Mouse (Mus musculus): Measurements from ENCODE around the gene Mindy2. TPM values are rescaled to one million over a fixed set of nuclear protein-coding genes. Genes with fewer than 3 reads are reported as not detected.

Mindy2 gene
- polyA plus RNA-seq, 3 experiments from 2014 or later, result 9.4 to 17.6 (median 13.6) TPM

DNA sequence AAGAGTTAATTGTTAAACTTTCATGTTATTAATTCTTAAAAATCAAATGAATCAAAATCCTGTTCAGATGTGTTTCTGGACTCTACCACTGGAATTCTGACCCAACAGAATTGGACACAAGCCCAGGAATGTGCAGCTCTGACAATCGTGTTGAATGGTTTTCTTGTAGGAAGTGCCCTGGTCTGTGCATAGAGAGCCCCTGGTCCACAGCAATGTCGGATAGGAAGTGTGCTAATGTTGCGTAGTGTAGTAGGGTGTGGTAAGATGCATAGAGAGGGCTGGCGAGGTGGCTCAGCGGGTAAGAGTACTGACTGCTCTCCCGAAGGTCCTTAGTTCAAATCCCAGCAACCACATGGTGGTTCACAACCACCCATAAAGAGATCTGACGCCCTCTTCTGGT, 9.8 kb upstream of the Mindy2 start:
- no peak for ATAC-seq

DNA sequence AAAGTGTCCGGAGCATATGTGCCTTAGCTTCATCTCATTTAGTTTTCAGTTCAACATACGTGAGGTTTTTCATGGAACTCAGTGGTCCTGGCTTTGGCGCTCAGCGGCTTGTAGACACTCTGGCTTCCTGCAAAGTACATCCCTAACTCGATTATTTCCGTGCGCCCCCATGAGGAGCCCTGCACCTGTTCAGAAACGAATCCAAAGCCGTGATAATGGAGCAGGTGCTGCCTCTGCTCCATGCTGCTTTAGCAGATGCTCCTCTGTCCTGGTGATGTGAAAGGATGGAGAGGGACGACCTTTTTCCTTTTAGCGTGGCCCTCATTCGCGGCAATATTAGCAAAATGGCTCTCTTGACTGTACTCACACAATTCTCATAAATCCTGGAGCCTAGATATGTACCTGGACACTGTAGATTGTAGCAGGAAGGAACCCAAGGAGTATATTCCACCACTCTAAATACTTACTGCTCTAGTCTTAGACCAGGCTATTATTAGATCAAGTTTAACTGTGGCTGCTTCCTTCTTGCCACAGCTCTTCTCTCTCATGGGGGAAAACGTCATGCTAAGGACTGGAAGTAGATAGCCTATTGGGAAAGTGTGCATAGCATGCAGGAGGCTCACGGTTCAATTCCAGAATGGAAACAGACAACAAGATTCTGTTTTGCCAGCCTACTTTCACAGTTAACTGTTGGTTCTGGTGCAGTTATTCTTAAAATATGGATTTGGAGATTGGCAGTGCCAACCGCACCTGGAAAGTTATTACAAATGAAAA, 8.6 kb upstream of the Mindy2 start:
- no peak for ATAC-seq

DNA sequence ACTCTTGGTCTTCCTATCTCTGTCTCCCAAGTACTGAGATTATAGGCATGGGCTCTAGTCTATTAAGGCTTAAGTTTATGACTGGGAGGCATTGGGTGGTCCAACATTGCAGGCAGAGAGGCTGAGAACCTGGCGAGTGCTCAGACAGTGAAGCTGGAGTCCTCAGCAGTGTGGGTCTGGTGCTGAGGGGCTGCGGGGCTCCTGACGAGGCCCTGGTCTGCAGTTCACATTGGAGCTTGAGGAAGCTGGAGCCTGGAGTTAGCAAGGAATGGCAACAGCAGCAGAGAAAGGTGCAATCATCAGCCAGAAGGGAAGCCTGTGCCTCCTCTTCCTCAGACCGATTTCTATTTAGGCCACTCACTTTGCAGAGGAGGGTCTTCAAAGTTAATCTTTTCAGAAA, 7.9 kb upstream of the Mindy2 start:
- ATAC-seq, result no peak

DNA sequence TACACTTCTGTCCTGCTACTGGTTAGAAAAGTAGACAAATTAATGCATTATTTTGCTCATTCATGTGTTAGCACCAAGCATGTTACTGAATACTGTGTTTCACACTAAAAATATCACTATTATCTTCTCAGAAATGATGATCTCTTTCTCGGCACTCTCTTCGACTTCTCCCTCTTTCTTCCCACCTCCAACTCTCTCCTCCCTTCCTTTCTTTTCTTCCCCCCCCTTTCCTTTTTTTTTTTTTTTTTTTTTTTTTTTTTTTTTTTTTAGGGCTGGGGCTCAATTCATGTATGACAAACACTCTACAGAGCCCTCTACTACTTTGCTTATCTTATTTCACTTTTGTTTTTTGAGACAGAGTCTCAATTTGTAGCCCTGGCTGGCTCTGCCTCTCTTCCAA, 1.3 kb upstream of the Mindy2 start:
- ATAC-seq, result no peak

DNA sequence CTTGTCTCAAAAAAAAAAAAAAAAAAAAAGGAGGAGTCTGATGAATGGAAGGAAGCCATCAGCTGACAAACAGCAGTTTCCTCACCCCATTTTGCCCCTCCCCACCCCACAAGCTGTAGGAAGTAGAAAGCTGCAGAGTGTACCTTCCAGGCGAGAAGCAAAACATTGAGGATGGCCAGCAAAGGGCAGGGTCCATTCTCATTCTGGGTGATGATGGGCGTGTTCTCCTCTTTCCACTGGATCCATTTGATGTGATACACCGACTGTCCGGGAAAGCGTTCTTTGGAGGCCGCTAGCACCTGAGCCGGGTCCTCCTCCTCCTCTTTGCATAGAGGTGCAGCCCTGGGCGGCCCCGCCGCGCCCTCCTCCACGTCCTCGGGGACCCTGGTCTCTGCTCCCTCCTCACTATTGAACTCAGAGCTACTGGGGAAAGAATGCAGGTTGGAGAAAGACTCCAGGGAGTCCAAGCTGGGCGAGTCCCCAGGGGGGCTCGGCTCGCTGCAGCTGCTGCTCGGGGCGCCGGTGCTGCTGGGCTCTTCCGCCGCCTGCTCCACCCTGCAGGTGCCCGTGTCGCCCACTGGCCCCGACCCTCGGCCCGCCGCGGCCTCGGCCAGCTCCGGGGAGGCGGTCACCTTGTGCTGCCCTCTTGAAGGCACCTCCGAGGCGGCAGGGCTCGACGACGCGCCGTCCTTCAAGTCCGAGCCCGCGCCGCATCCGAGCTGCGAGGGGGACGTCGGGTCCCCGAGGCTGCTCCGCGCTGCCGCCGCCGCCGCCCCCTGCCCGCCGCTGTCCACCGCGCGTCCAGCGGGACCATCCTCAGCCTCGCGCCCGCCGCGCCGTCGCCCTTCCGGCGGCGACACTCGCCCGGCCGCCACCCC, 605 bp downstream of the Mindy2 start, which contains the start of gene Gm10642:
Gm10642 (plus strand) TSS at position 122 of the 878 bp plus-strand sequence.
- ATAC-seq, result peak; percentile 50

DNA sequence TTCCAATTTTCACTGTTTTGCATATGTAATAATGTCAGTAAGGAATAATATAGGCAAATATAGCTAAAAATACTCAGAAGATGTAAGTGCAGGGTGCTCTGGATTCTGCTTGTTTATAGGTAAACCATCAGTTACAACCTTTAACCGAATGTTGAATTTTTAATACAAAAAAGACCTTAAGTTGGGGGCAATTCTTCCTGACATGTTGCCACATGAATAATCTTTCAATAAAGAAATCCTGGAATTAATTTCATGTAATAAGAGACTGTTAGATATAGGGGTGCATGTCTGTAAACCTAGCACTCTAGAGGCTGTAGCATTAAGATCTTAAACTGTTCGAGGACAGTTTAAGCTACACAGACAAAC, 1.2 kb downstream of the Mindy2 start:
- no peak for ATAC-seq

DNA sequence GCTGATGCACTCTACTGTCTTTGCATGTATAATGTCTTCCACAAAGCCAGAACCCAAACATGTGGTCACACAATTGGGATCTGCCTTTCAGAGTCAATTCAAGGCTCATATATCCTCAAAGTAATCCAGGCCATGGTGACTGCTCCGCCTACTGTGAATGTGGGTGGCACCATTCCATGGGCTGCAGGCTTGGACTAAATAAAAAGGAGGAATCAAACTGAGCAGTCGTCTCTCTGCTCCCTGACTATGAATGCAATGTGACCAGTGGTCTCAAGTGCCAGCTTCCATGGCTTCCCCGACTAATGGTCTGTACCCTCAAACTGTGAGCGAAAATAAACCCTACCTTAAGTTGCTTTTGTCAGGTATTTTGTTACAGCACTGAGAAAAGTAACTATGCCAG, 2.5 kb downstream of the Mindy2 start:
- no peak for ATAC-seq

DNA sequence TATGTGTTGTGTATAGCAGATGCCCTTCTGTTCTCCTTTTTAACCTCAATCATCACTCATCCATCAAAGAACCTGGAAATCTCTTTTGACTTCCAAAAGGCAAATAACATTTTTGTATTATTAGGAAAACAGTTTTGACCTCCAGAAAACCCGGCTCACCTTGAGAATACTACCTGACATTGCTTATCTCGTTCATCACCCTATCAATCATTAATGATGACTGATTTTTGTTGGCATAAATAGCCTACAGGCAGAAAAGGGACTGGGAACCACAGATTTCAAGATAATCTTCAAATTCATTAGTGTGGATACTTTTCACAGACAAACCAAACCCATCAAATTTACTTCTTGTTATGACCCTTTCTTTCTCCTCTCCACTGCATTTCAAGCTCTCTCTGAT, 3.1 kb downstream of the Mindy2 start:
- ATAC-seq, result no peak

DNA sequence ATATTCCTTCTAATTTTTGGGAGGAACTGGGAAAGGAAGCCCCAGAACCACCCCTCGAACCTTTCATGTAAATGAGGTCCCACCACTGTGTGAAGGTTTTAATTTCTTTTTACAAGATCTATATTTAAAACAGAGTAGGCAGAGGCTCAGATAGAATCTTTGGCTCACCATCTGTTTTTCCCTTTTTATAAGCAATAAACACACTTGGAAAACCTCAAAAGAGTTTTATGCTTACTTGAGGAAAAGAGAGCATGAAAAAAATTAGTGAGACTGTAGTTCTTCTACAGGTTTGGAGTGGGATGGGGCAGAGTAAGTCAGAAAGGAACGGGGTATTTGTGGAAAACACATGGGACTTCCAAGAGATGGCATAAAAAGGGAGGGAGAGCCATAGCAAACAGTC, 4.8 kb downstream of the Mindy2 start:
- no peak for ATAC-seq

DNA sequence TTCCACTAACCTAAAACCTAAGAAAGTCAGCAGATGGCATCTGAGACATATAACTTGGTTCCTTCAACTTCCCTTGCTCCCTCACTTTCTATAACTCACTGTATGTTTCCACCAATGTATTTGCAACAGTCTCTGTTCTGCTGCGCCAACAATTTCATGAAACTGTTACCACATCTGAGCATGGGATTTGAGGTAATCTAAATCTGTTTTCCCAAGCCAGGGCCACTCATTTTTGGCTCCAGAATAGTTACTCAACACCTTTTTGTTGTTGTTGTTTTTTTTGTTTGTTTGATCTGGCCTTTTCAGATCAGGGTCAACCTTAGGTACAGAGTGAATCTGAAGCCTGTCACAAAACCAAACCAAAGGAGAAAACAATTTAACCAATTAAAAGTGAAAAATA, 6.0 kb downstream of the Mindy2 start:
- ATAC-seq, result no peak

DNA sequence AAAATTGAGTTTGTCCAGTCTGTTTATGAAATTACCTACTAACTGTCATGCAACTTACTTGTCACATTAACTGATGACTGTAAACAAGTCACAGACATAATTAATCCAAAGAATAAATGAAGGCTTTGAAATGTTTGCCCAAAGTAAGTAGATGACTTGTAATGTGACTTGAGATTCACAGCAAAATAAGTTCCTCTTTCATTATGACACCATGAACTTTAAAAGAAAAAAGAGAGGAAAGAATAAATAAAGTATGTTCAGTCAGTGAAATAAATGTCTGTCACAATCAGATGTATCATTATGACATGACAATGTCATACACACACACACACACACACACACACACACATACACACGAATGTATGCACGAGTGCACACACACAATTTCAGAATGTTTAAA, 6.7 kb downstream of the Mindy2 start:
- ATAC-seq, result no peak

DNA sequence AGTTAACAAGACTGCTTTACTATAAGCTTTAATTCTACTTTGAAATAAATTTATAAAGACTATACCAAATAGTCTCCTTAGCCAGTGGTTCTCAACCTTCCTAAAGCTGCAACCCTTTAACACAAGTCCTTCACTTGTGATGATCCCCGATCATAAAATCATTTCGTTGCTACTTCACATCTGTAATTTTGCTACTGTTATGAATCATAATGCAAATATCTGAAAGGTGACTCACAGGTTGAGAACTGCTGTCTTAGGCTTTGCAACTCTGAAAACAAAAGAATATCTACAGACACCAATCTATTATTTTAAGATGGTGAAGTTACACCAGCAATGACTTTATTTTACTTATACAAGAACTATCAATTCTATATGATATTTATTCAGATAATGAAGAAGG, 20.2 kb downstream of the Mindy2 start:
- ATAC-seq, result no peak

DNA sequence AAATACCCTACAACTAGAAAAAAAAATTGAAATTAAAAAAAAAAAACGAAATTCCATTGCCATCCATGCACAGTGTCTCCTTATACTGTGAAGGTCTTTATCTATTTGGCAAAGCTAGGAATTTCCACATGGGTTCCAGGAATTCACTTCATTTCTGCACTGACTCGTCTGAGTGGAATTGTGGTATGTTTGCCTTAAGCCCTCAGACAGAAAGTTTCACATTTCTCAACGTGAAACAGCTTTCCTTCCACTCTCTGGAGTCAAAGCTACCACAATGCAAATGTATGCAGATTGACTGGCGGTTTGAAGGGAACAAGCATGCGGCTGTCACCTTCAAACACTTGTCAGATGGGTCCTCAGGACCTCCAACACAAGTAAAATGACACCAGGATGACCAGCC, 25.3 kb downstream of the Mindy2 start:
- no peak for ATAC-seq

DNA sequence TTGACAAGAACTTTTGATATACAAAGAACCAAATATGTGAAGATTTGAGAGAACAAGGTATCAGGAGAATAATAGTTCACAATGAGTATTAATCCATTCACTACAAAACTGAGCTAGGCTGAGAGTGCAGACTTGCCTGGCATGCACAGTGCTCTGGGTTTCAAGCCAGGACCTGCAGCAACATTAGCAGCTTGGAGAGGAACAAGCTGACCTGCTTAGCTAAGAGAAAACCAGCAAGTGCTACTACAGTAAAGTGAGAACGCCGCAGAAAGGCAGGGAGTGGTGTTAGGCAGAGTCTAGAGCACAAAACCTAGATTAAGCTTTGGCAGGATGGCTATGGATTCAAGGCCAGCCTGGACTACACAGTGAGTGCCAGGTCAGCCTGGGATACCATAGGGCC, 27.3 kb downstream of the Mindy2 start:
- ATAC-seq, result no peak

DNA sequence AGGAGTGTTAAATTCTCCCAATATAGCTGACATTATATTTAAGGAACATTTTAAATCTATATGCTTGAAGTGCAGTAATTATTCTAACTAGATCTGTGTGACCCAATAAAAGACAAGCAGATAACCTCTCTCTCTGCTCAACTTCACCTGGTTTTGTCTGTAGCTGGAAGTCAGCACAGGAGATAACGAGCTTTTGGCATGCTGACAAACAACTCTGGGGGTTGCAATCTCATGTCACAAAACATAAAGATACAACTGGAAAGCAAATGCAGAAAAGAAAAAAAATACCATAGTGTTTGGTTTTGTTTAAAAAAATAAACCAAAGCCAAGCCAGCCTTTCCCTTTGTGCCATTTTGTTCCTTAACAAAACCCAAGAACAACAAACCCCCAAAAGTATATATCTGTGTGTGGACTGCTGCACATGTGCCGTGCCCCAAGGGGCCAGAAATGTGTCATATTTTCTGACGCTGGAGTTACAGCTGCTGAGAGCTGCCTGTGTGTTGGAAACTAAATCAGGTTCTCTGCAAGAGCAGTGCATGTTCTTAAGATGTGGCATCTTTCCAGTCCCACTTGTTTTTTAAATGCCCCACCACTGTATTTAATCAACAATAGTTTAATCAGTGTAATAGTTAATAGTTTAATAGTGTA, 45.8 kb downstream of the Mindy2 start:
- no peak for ATAC-seq

DNA sequence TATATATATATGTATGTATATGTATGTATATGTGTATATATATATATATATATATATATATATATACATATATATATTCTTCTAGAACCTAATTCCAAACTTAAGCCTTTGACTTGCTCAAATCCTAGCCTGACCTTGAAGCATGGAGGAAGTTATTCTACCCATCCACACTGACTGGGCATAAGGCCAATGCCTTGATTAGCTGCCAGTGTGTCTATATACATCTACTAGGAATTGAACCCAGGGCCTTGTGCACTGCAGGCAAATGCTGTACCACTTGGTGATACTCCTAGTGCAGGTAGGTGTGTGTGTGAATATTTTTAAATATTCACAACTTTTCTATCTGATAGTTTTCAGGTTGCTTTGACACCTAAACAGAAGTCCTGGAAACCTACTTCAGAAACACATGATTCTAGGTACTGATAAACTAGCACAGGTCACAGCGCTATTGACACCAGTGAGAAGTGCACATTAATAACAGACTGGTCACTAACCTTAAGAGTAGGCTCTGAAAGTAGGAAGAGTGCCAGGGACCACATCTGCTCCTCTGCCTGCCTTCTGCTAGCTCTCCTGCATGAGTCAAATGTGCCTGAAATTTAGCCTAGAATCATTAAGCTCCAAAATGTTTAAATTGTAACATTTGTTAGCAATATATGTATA, 54.7 kb downstream of the Mindy2 start:
- no peak for ATAC-seq

DNA sequence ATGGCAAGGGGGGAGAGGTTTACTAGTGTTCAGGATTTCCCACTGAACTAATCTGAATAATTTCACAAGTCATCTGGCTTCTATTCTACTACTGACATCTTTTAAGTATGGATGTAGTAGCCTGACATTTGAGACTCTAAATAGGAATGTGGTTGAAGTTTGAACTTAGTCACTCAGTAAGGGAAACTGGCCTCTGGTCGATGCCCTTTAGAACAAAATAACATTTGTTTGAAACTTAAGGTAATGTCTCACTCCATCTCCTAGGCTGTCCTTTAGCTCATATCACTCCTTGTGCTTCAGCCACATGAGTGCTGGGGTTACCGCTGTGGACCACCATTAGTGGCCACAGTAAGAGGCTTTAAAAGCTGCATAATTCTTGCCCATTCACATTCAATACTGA, 58.7 kb downstream of the Mindy2 start:
- no peak for ATAC-seq

DNA sequence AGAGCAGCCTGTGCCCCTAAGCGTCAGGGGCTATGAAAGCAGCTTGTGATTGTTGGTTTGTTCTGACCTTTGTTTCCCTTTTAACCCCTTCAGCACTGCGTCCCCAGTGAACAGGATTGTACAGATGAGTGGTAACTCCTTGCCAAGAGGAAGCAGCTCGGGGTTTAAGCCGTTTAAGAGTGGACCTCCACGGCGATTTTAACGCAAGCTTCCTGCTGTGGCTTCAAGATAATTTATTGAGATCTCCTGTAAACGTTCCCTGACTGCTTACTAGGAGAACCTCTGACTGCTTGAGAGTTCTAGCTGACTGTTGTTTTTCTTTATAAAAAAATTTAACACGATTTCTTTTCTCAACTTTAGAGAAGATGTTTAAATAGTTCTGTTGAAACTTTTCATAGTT, 65.5 kb downstream of the Mindy2 start:
- ATAC-seq, result no peak

DNA sequence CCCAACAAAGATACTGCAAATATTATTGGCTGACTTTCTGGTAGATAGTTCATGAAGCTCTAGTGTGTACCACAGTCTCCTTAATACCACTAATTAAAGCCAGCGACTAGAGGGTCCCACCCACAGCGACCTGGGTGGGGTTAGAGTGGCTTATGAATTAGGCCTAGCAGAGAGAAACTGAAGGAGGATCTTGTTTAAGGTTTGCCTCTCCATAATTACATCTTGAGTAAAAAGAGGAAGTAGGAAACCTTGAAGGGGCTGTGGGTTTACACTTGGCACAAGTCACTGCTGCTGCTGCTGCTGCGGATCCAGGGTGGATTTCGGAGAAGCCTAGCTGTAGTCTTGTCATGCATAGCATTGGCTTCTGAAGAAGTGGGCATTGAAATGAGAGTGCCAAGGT, 66.2 kb downstream of the Mindy2 start:
- ATAC-seq, result no peak

DNA sequence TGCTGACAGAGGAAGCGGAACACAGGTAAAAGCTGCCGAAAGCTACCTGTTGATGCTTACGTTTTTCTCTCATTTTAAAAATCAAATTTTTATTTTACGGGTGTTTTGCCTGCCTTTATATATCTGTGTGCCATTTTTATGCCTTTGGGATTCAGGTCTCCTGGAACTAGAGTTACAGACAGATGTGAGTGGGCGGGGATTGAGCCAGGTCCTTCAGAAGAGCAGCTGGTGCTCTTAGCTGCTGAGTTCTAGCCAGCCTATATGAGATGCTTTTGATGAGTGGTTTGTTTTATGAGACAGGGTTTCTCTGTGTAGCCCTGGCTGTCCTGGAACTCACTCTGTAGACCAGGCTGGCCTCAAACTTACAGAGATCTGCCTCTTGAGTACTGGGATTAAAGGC, 69.8 kb downstream of the Mindy2 start:
- no peak for ATAC-seq

DNA sequence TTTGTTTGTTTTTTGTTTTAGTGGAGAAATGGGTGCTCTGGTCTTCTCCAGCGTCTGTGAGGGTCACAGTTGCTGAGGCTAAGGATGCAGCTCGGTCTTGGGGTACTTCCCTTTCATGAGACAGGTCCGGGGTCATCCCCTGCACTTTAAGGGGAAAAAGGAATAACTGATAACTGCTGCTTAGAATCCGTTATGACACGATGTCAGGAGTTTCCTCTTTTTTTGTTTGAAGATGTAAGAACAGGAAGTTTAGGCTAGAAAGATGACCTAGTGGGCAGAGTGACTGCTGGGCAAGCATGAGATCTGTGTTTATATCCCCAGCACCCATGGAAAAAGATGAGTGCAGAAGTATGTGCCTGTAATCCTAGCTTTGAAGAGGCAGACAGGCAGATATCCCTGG, 71.8 kb downstream of the Mindy2 start:
- no peak for ATAC-seq

DNA sequence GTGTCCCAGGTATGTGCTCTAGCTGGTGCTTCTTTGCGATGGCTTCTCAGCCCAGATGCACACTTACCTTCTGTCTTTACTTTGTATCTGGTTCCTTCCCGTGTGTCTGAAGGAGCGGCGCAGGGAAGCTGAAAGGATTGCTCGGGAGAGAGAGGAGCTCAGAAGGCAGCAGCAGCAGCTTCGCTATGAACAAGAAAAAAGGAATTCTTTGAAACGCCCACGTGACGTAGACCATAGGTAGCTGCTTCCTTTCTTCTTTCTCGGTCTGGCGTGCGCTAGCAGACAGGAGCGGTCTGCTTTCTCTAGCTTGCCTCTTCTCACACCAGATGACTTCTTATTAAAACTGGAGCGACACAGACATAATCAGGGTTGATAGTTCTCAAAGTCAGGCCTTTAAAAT, 72.3 kb downstream of the Mindy2 start:
- peak; percentile 64 for ATAC-seq

DNA sequence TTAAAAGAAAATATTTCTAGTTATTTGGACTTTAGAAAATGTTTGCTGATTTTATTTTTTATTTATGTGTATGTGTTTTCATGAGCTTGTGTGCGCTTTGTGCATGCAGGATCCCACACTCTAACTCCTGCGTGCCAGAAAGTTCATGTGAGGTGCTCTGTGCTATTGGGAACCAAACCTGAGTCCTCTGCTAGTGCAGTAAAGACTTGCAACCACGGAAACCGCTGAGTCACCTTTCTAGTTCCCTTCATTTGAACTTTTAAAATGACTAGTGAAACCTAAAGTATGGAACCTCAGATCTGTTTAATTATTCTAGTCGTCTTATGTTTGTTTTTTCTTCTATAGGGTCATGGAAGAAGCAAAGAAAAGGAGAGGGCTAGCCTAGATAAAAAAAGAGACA, 76.0 kb downstream of the Mindy2 start:
- ATAC-seq, result no peak

Data from inflammation-experienced regulatory T-cells, adult 6 months (primary cell).